Mouse (Mus musculus) intestine, embryonic 15.5 days (tissue): ENCODE data around the gene Cdk18. TPM values are rescaled to one million over a fixed set of nuclear protein-coding genes. Genes with fewer than 3 reads are reported as not detected.

ENCODE experiments used
- ATAC-seq: fragments of 200-750 bp; cut with Nextera tagmentation; 2 replicates; pipeline ENCODE4 v1.8.0; 2017; ENCODE audit warnings: moderate TSS enrichment, moderate library complexity
- H3K27ac ChIP-seq: fragments of 300-500 bp; sonication (generic); 2 replicates; pipeline ENCODE4 v1.5.1; 2015; ENCODE audit warnings: mild to moderate bottlenecking, inconsistent platforms
- H3K27me3 ChIP-seq: fragments of 300-500 bp; sonication (generic); replicated peaks from 2 replicates; pipeline ENCODE4 v1.6.1; 2015; ENCODE audit warnings: inconsistent platforms
- H3K36me3 ChIP-seq: fragments of 300-500 bp; sonication (generic); 2 replicates; pipeline ENCODE4 v1.6.1; 2015; ENCODE audit warnings: inconsistent platforms
- H3K4me1 ChIP-seq: fragments of 300-500 bp; sonication (generic); replicated peaks from 2 replicates; pipeline ENCODE4 v1.6.1; 2015; ENCODE audit warnings: inconsistent platforms
- H3K4me2 ChIP-seq: fragments of 300-500 bp; sonication (generic); replicated peaks from 2 replicates; pipeline ENCODE4 v1.6.1; 2015; ENCODE audit warnings: mild to moderate bottlenecking, inconsistent platforms
- H3K4me3 ChIP-seq: fragments of 300-500 bp; sonication (generic); replicated peaks from 2 replicates; pipeline ENCODE4 v1.5.1; 2015; ENCODE audit warnings: inconsistent platforms
- H3K9ac ChIP-seq: fragments of 300-500 bp; sonication (generic); 2 replicates; pipeline ENCODE4 v1.6.1; 2015; ENCODE audit warnings: inconsistent platforms
- H3K9me3 ChIP-seq: fragments of 300-500 bp; sonication (generic); 2 replicates; pipeline ENCODE4 v1.6.1; 2016; ENCODE audit warnings: inconsistent platforms
- WGBS: fragments of 180-500 bp; shearing (Covaris S2); methylation state at CpG from one replicate; pipeline ENCODE4 v1.1.7; 2015; 5-methylcytosine and 5-hydroxymethylcytosine counted together
- polyA plus RNA-seq: library from polyadenylated mRNA; unstranded; fragments of >200 nt; fragmentation: Nextera tagmentation; extraction: Ambion mirVana; gene quantifications from 2 replicates; pipeline ENCODE4 v1.2.1, GENCODE M21; 2015

Cdk18 gene
- polyA plus RNA-seq, 1 experiment from 2014 or later = 10.5 TPM

DNA sequence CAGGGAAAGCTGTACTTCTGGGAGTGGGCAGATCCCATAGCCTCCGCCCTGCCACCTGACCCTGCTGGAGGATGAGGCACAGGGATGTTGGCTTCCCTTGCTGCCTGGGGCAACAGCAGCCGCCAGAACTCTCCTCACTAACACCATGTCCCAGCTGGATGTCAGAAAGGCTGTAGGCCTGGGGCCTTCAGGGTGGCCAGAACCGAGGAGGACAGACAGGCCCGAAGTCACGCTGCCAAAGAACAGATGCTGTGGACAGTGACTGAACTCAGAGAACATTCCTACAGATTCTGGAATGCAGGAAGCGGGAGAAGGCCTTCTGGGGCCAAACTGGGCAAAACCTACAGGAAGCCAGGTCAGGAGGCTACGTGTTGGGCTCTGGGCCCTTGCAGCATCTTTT lies 11.2 kb downstream of the Cdk18 start:
- Histone ChIP-seq H3K27ac (no peak overlapping the region), H3K4me1 (peaks cover 33% of the 10 kb centered on the region), H3K4me3 (no peak overlapping the region), H3K36me3 (no peaks in the 10 kb centered on the region), H3K4me2 (no peak overlapping the region), H3K27me3 (no peaks in the 10 kb centered on the region), H3K9ac (no peak overlapping the region), H3K9me3 (no peaks in the 10 kb centered on the region)
- ATAC-seq = no peak
- WGBS = 50% methylated on average over 7 of the region's 7 CpGs

DNA sequence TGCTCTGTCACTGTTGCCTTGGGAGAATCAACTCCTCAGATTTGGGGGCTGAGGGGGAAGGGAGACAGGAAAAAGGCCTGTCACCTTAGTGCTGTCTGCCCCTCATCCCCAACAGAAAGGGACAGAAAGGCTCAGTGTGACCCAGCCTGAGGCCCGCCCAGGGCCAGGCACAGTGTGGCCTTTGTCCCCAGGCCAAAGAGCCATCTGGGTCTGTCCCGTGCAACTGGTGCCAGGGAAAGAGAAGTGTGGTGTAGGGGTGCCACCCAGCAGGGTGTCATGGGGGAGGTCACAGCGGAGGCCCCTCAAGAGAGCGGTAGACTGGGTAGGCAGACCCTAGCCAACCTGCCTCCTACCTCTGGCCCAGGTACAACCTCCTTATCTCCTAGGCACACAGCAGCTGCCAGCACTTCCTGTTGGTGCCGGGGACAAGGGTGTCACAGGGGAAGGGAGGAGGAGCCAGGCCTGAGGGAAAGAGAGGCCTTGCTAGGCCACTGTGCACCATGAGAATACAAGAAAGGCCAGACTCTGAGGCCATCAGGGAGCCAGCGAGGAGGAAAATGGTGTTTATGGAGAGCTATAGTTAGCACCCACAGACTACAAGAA lies 13.6 kb downstream of the Cdk18 start:
- Histone ChIP-seq H3K9me3 (no peaks in the 10 kb centered on the region), H3K9ac (no peak overlapping the region; the same call in 1 of the 2 replicates), H3K4me1 (peaks cover 27% of the 10 kb centered on the region), H3K27ac (peak overlapping the region; percentile 83), H3K4me2 (peak overlapping the region; percentile 30; the same call in 1 of the 2 replicates), H3K4me3 (no peak overlapping the region), H3K27me3 (no peaks in the 10 kb centered on the region), H3K36me3 (no peaks in the 10 kb centered on the region)
- peak; percentile 85 for ATAC-seq
- WGBS = 55% methylated on average over 6 of the region's 6 CpGs

DNA sequence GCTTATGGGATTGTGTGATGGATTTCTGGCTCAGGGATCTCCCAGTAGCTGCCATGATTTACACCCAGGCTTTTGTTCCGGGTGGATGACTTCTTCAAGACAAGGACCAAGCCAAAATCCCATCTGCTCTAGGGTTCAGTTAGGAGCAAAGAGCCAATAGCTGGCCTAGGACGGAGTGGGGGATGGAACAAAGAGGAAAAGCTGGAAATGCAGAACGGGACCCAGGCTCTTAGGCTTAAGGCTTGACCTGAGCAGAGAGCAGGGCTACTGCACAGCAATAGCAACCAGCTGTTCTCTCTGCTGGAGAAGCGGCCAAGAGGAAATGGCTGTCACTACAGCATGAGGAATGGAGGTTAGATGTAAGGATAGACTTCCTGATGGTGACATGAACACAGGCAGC lies 14.2 kb downstream of the Cdk18 start:
- no peak overlapping the region for H3K9ac ChIP-seq
- peak overlapping the region; percentile 30; the same call in 1 of the 2 replicates for H3K4me2 ChIP-seq
- H3K4me1 ChIP-seq = peaks cover 27% of the 10 kb centered on the region
- H3K4me3 ChIP-seq = no peak overlapping the region
- H3K27ac ChIP-seq = peak overlapping the region; percentile 83
- peak; percentile 44 for ATAC-seq
- no peaks in the 10 kb centered on the region for H3K36me3 ChIP-seq
- no peaks in the 10 kb centered on the region for H3K27me3 ChIP-seq
- 39% methylated on average over 4 of the region's 4 CpGs for WGBS
- no peaks in the 10 kb centered on the region for H3K9me3 ChIP-seq

DNA sequence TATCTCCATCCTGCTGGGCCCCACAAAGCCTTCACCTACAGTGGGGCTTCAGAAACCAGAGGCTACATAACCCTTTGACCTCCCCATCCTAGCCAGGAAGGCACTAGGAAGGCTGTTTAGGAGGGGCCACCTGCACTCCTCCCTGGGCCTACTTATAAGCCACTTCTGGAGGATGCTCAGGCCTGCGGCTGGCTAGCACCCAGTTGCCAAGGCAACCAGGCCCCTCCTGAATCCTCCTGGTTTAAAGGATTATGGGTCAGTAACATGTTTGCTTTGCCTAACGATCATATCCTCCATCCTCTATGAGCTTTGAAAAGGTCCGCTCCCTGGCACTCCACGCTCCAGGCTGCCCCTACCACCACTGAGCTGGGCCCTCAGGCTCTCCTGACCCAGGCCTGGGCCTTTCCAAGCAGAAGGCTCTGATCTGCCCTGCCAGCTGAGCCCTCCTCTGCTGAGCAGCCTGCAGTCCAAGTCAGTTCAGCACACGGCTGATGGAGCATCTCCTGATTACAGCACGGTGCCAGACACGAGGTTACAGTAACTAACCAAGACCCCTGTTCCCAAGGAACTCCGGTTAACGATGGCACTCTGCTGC lies 16.0 kb downstream of the Cdk18 start:
- no peak for ATAC-seq
- no peak overlapping the region for H3K4me3 ChIP-seq

DNA sequence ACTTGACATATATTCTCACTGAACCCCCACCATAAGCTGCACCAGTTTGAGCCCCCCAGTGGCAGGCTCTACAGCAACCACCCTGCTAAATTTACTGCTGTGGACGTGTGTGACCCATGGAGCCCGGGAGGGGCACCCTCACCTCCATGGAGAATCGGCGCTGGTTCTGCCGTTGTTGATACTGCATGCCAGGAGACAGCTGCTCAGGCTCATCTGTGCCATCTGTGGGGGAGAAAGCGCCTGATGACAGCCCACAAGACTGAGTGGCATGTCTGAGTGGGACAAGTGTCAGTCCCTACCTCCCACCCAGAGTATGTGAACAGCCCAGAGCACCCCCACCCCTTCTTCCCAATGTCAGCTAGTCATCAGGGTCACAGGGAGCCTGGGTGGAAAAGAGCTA lies 17.6 kb downstream of the Cdk18 start:
- ATAC-seq = no peak
- WGBS = 83% methylated on average over 6 of the region's 6 CpGs
- Histone ChIP-seq H3K4me2 (no peak overlapping the region), H3K9me3 (no peaks in the 10 kb centered on the region), H3K9ac (no peak overlapping the region), H3K27me3 (no peaks in the 10 kb centered on the region), H3K4me3 (no peak overlapping the region), H3K36me3 (no peaks in the 10 kb centered on the region), H3K27ac (no peak overlapping the region), H3K4me1 (peaks cover 18% of the 10 kb centered on the region)

More for the DNA sequence above, 16.0 kb downstream of the Cdk18 start:
- no peaks in the 10 kb centered on the region for H3K27me3 ChIP-seq
- no peaks in the 10 kb centered on the region for H3K36me3 ChIP-seq
- H3K4me2 ChIP-seq = no peak overlapping the region
- WGBS = 65% methylated on average over 9 of the region's 9 CpGs
- no peak overlapping the region for H3K9ac ChIP-seq
- H3K4me1 ChIP-seq = peaks cover 27% of the 10 kb centered on the region
- no peak overlapping the region for H3K27ac ChIP-seq
- no peaks in the 10 kb centered on the region for H3K9me3 ChIP-seq

DNA sequence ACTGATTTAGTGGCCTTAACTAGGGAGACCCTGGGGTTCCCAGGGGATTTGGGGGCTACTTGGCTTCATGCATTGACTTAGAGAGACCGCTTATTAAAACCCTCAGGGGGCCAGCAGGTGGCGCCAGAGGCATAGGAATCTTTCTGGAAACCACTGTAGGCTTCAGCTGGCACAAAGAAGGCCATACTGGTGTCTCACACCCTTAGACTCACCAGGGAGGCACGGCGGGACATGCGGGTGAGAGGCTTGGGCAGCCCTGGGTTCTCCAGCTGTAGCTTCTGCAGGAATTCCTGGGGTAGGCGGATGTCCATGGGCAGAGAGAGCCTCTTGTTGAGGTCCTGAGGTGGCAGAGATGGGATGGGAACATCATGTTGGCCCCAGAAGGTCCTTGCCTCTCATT lies 18.2 kb downstream of the Cdk18 start:
- Histone ChIP-seq H3K4me3 (no peak overlapping the region), H3K36me3 (no peaks in the 10 kb centered on the region; the same call in 1 of the 2 replicates), H3K27ac (no peak overlapping the region), H3K27me3 (no peaks in the 10 kb centered on the region), H3K4me2 (no peak overlapping the region), H3K9ac (no peak overlapping the region), H3K4me1 (peaks cover 16% of the 10 kb centered on the region), H3K9me3 (no peaks in the 10 kb centered on the region)
- 29% methylated on average over 6 of the region's 6 CpGs for WGBS
- ATAC-seq = peak; percentile 8; the same call in 1 of the 2 replicates

DNA sequence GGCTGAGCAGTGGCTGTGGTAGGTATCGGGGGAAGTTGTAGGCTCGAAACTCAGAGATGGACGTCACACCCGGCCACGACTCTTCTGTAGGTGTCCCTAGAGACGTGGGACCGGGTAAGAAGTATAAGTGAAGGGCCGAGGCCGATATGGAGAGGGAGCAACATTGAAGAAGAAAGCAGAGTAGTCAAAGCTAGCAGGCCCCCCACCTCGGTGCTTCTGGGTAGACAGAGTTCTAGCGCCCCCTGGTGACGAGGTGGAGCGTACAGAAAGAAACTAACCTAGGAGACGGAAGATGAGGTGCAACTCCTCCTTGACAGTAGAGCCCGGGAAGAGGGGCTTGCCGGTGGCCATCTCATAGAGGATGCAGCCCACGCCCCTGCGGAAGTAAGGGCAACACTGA lies 22.9 kb downstream of the Cdk18 start:
- Histone ChIP-seq H3K9ac (no peak overlapping the region), H3K27me3 (no peaks in the 10 kb centered on the region), H3K9me3 (no peaks in the 10 kb centered on the region), H3K4me2 (no peak overlapping the region), H3K4me3 (no peak overlapping the region), H3K36me3 (no peaks in the 10 kb centered on the region; the same call in 1 of the 2 replicates), H3K4me1 (no peaks in the 10 kb centered on the region), H3K27ac (no peak overlapping the region)
- WGBS = 40% methylated on average over 18 of the region's 18 CpGs
- no peak for ATAC-seq

DNA sequence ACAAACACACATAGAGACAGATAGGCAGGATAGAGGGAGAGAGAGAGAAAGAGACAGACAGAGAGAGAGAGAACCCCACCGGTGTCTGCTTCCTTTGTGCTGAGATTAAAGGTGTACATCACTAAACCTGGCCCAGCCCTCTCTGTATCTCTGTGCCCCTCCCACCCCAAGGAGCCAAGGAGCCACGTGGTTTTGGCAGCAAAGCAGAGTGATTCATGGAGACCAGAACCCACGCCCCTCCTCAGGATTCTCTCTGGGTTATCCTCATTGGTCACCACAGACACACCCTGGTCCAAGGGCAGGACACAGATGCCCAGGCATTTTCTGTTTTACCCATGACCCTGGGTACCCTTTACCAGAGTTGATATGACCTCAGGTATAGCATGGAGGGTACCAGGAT lies 26.4 kb downstream of the Cdk18 start:
- H3K4me2 ChIP-seq = no peak overlapping the region
- no peaks in the 10 kb centered on the region for H3K9me3 ChIP-seq
- ATAC-seq = 0 out of 2 replicates have a peak, but pooled peaks have one; percentile 11
- no peaks in the 10 kb centered on the region for H3K27me3 ChIP-seq
- no peak overlapping the region for H3K27ac ChIP-seq
- 43% methylated on average over 3 of the region's 3 CpGs for WGBS
- H3K4me1 ChIP-seq = no peaks in the 10 kb centered on the region
- H3K9ac ChIP-seq = no peak overlapping the region
- H3K36me3 ChIP-seq = no peaks in the 10 kb centered on the region; the same call in 1 of the 2 replicates
- no peak overlapping the region for H3K4me3 ChIP-seq

DNA sequence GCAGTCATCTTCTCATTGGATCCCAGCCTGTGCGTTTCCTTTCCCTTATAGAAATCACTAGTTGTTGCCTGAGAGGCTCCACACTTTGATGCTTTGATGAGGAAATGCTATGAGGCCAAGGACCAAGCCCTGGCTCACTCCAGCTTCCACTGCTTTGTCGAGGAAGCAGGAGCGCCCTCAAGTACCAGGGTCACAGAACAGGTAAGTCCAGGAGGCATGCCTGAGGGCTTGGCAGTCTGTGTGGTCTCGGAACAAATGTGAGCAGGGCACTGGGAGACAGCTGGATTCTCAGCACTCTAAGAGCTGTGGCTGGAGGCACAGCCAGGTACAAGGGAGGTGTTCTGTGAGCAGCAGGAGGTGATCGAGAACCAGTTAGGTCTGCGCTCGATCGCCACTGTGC lies 27.1 kb downstream of the Cdk18 start:
- no peak overlapping the region for H3K27ac ChIP-seq
- no peaks in the 10 kb centered on the region for H3K4me1 ChIP-seq
- H3K27me3 ChIP-seq = no peaks in the 10 kb centered on the region
- WGBS = 75% methylated on average over 8 of the region's 8 CpGs
- no peaks in the 10 kb centered on the region for H3K9me3 ChIP-seq
- no peaks in the 10 kb centered on the region; the same call in 1 of the 2 replicates for H3K36me3 ChIP-seq
- H3K4me3 ChIP-seq = no peak overlapping the region
- no peak overlapping the region for H3K9ac ChIP-seq
- ATAC-seq = no peak
- no peak overlapping the region for H3K4me2 ChIP-seq

DNA sequence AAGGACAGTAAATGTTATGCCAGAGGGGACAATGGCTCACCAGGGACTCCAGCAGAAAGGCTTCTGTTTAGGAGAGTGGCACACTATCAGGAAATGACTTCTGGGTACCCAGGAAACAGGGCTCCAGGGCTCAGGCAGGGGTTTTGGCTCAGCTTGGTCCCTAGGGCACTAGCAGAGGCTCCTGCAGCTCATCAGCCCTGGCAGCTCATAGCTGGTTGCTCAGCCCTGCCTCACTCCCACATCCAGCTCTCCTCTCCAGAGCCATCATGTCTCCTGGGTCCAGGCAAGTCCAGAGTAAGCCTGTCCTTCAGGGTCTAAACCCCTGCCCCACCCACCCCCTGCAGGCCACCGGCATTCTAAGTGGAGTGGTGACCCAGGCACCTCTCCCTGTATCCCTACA lies 28.1 kb downstream of the Cdk18 start:
- Histone ChIP-seq H3K36me3 (no peaks in the 10 kb centered on the region; the same call in 1 of the 2 replicates), H3K9me3 (no peaks in the 10 kb centered on the region), H3K4me2 (no peak overlapping the region), H3K27ac (no peak overlapping the region), H3K27me3 (no peaks in the 10 kb centered on the region), H3K4me1 (no peaks in the 10 kb centered on the region), H3K4me3 (no peak overlapping the region), H3K9ac (no peak overlapping the region)
- ATAC-seq = no peak
- 42% methylated on average over 1 of the region's 1 CpGs for WGBS

DNA sequence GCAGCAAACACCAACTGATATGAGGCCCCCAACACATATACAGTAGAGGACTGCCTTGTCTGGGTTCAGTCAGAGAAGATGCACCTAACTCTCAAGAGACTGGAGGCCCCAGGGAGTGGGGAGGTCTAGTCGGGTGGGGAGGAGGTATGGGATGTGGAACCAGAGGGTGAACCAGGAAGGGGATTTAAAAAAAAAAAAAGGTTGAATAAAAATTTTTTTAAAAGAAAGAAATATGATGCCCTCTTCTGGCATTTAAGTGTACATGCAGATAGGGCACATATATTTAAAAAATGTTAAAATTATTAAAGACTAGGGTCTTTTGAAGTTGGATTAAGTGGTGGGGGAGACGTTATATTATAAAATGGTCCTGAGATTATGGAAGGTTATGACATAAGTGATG lies 30.1 kb downstream of the Cdk18 start:
- H3K27ac ChIP-seq = no peak overlapping the region
- no peaks in the 10 kb centered on the region for H3K36me3 ChIP-seq
- no peaks in the 10 kb centered on the region for H3K27me3 ChIP-seq
- H3K4me3 ChIP-seq = no peak overlapping the region
- 51% methylated on average over 2 of the region's 2 CpGs for WGBS
- no peaks in the 10 kb centered on the region for H3K4me1 ChIP-seq
- no peaks in the 10 kb centered on the region for H3K9me3 ChIP-seq
- no peak for ATAC-seq
- H3K4me2 ChIP-seq = no peak overlapping the region
- no peak overlapping the region for H3K9ac ChIP-seq

DNA sequence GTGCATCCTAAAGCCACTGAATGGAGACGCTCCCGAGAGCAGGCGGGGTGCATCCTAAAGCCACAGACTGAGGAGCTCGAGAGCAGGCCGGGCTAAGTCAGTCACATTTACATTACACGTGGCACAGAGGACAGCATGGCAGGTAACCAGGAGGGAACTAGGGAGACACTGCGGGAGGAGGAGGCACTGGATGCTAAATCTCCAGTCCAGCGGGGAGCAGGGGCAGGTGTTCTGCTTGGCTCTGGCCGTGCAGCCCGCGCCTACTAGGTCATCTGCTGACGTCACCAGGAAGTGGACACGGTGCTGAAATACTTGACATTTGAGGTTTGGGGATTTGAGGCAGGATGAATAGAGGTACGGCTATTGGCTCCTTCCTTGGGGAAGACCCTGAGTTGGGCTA lies 35.1 kb downstream of the Cdk18 start:
- WGBS = 64% methylated on average over 14 of the region's 14 CpGs
- Histone ChIP-seq H3K4me2 (no peak overlapping the region), H3K27ac (no peak overlapping the region)

More for the DNA sequence above, 35.1 kb downstream of the Cdk18 start:
- H3K4me3 ChIP-seq = no peak overlapping the region
- no peak for ATAC-seq
- no peaks in the 10 kb centered on the region for H3K4me1 ChIP-seq
- no peaks in the 10 kb centered on the region for H3K36me3 ChIP-seq
- H3K9ac ChIP-seq = no peak overlapping the region
- no peaks in the 10 kb centered on the region for H3K9me3 ChIP-seq
- H3K27me3 ChIP-seq = no peaks in the 10 kb centered on the region
